Mouse (Mus musculus) cerebellum, adult (tissue): ENCODE data around the gene Med8.

Source experiments
- ATAC-seq: cut with Nextera tagmentation; 2 replicates; pipeline ENCODE4 v1.9.2; 2017; ENCODE audit warnings: mild to moderate bottlenecking, moderate library complexity, mixed read lengths; ENCODE audit not compliant: insufficient number of reproducible peaks, low FRiP score, low TSS enrichment

The Med8 gene

DNA sequence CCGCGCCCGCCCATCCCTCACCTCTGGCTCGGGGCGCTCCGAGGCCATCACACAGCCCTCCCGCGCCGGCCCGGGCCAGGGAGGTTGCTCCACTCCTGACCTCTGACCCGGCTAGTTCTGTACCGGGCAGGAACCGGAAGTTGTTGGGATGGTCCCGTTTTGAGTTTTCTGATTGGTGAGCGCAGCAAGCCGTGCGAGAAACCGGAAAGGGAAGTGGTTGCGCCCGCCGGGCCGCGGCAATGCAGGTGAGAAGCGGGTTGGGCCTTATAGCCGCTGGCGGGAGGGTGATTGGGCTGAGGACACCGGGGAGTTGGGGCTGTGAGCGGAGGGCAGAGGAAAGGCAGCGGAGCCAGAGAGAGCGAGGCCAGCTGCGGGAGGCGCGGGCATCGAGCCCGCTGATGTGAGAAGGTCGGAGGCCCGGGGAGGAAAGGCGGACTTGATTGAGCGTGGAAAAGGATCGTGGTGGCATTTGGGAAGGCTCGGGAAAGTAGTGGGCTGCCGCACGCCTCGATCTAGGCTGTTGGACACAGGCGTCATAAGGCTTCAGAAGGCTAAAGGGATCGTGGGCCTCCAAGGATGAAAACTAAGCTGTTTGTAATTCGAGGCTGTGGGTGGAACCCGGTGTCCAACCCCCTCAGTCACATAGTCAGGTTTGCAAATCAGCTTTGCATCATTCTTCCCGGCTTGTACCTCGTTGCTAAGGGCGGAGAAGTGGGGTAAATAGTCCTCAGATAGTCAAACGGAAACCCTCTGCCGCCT, at the start of gene Med8, which contains the start of gene Szt2:
Gene Med8 (plus strand): TSS at position 196 of the 759 bp plus-strand sequence.
Gene Szt2 (minus strand): TSS at position 132 of the 759 bp plus-strand sequence.
- ATAC-seq, result peak; percentile 96

- peak; percentile 76 for ATAC-seq
These were observed 49.0 kb upstream of the Med8 start for GRCm38 (mm10) chr4:118359896-118360720.

GRCm38 (mm10) chr4:118361451-118361850, 47.7 kb upstream of the Med8 start:
- no peak for ATAC-seq

DNA sequence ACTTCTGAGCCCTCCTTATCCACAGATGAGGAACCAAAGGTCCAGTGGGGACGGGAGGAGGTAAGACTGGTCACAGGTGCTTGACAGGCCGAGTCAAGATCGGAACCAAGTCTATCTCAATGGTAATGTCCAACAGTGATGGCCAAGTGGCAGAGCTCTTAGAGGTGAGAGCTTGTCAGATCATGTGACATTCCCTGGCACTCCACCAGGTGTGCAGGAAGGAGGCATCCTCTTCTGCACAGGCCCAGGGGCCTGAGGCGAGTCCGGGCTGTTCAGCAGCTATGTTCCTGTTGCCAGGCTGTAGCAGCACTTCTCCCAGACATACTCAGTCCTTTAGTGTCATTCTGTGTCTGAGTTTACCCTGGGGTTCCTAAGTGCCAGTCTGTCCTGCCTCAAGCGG, 46.3 kb upstream of the Med8 start:
- ATAC-seq, result no peak

GRCm38 (mm10) chr4:118363985-118364384, 45.2 kb upstream of the Med8 start:
- ATAC-seq, result no peak

- no peak for ATAC-seq
These were observed 44.5 kb upstream of the Med8 start for GRCm38 (mm10) chr4:118364641-118365040.

DNA sequence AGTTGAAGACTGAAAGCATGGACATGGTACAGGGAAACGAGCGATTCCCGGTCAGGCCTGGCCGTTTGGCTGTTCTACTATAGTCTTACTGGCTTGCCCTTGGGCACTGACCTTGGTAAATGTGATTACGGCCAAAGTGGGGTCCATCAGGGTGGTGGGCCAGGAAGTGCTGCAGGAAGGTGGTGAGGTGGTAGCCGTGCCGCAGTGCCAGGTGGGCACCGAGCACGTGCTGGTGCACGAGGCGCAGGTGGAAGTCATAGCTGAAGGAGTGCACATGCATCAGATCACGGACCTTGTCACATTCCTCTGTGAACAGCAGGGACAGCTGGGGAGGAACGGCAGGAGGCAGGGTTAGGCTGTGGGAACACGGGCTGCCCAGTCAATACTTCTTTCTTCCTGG, 43.1 kb upstream of the Med8 start:
- ATAC-seq, result no peak

- ATAC-seq, result no peak
These were observed 41.6 kb upstream of the Med8 start for GRCm38 (mm10) chr4:118367551-118367950.

- no peak for ATAC-seq
These were observed 40.5 kb upstream of the Med8 start for GRCm38 (mm10) chr4:118368616-118369015.

GRCm38 (mm10) chr4:118371822-118372221, 37.3 kb upstream of the Med8 start:
- ATAC-seq, result no peak

GRCm38 (mm10) chr4:118375999-118376398, 33.1 kb upstream of the Med8 start:
- no peak for ATAC-seq

- ATAC-seq, result no peak
These were observed 25.9 kb upstream of the Med8 start for GRCm38 (mm10) chr4:118383271-118383670.

DNA sequence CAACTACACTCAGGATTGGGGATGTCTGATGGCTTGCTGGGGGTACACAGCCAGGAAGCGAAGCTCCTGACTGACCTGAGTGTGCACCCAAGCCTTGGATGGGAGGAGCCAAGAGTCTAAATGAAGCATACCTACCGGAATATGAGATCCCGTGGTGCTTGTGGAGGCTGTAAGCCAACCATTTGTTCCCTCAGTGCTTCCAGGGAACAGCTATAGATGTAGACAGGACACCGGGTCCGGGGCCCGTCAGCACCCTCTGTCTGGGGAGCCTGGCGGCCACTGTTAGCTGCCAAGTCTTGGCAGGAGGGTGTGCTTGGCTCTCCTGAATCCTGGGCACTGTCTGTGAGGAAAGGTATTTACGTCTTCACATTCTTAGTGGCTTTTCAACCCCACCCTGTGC, 21.8 kb upstream of the Med8 start:
- no peak for ATAC-seq

GRCm38 (mm10) chr4:118390146-118390545, 19.0 kb upstream of the Med8 start:
- ATAC-seq, result no peak

DNA sequence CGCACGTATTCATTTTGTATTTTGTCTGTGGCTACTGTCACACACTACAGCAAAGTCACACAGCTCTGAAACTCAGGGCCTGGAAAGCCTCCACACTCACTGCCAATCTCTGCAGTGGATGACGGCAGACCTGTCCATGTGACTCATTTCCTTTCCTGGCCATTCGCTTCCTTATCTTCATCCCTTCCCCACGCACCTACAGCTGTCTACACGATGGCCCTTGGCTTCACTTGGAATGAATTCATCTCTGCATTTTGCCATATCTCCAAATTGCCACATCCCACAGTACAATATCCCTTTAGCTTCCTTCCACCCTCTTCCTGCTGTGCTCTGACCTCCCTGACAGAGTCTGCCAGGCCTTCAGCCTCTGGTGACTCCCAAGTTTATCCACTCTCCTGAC, 14.6 kb upstream of the Med8 start:
- ATAC-seq, result no peak

- ATAC-seq, result no peak
These were observed 13.8 kb upstream of the Med8 start for GRCm38 (mm10) chr4:118395289-118395688.

DNA sequence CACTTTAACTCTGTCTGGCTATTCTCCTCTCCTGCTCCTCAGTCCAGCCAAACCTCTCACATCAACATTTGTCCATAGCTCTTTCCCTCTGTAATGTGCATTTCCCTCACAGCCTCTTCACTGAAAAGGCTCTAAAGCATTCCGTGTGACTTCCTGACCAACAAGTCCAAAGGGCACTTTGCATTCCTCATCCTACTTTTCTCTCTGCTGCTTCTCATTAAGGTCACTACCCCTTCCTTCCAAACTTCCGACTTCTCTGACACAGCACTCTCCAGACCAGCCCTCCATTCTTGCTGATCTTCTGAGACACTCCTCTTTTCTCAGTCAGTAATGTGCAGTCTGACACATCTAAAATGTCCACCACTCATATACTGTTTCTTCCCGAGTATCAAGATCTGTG, 12.7 kb upstream of the Med8 start:
- ATAC-seq, result no peak

DNA sequence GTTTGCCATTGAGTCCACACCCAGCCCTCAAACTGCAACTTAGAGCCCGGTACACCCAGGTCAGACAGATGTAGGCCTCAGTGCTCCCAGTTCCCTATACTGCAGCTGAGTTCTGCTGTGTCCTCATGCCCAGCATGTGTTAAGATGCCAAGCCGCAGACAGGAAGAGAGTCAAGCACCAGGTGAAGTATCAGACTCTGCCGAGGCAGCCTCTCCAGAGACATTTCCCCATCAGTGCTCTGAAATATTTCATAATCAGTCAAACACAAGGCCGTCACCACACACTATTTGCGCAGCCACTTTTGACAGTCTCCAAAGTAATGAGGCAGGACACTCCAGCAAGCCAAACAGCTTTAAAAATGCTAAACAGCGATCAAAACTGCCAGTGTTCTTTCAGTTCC, 10.7 kb upstream of the Med8 start:
- no peak for ATAC-seq

DNA sequence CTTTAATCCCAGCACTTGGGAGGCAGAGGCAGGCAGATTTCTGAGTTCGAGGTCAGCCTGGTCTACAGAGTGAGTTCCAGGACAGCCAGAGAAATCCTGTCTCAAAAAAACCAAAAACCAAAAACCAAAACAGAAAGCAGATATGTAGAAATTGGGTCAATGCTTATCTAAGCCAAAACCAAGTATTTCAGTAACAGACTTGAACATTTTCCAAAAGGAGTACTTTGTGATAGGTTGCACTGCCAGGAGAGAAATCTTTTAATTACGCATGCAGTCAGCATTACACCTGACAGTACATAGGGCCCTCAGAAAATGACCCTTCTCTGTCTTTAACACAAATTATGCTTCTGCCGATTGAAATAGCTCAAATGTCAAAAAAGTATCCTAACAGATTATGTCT, 7.7 kb upstream of the Med8 start:
- ATAC-seq, result no peak

GRCm38 (mm10) chr4:118401918-118402317, 7.2 kb upstream of the Med8 start:
- no peak for ATAC-seq

DNA sequence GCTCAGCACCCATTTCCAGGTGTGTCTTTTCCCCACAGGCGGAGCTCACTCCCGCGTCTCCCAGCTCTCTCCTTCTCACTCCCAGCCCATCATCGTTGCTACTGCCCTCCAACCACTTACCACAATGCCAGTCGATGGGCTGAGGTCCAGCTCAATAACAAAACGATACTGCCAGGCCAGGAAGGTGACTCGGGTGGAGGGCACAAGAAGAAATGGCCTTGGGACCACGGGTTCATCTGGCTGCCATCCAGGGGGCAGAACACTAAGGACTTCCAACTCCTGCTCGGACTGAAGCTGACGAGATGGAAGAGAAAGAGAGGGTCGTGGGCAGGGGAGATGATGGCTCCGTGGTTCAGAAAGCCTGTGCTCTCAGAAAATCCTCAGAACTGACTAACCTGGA, 6.4 kb upstream of the Med8 start:
- ATAC-seq, result no peak

- ATAC-seq, result no peak
These were observed 1.7 kb downstream of the Med8 start for GRCm38 (mm10) chr4:118410871-118411270.
